Mouse (Mus musculus): ENCODE measurements around the gene Xxylt1. TPM values are rescaled to one million over a fixed set of nuclear protein-coding genes. Genes with fewer than 3 reads are reported as not detected.

Xxylt1 gene
- polyA plus RNA-seq, 1 experiment = 22.4 TPM

DNA sequence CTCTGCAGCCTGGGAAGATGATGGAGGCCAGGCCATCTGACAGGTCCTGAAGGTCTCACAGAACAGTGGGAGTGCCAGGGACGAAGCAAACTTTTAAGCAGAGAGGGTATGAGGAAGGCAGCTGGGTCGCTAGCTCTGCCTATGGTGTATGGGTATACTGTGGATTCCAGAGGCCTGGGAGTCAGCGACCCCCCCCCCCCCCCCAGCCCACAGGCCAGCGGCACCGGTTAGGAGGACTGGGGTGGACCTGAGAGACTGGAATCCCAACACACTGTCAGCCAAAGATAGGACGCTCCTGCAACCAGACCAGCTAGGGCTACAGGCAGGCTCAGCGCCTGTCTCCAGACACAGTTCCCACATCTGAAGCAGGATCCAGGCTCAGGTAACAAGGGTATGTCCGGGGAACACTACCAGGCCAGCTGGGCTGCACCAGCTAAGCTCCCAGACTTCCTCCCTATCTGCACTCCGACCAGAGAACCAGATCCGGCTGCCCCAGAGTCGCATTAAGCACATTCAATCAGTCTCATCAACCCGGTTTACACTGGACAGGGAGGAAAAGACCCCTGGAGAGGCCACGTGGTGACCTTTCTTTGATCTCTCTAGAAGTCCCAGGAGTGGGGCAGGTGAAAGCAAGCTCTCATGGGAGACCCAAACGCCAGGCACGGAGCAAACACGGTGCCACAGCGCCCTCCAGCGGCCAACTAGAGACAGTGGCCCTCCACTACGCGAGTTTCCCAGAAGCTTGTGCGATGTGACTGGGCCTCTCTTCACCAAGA, 10.7 kb downstream of the Xxylt1 start:
- WGBS = 20% methylated on average over 21 of the region's 21 CpGs

DNA sequence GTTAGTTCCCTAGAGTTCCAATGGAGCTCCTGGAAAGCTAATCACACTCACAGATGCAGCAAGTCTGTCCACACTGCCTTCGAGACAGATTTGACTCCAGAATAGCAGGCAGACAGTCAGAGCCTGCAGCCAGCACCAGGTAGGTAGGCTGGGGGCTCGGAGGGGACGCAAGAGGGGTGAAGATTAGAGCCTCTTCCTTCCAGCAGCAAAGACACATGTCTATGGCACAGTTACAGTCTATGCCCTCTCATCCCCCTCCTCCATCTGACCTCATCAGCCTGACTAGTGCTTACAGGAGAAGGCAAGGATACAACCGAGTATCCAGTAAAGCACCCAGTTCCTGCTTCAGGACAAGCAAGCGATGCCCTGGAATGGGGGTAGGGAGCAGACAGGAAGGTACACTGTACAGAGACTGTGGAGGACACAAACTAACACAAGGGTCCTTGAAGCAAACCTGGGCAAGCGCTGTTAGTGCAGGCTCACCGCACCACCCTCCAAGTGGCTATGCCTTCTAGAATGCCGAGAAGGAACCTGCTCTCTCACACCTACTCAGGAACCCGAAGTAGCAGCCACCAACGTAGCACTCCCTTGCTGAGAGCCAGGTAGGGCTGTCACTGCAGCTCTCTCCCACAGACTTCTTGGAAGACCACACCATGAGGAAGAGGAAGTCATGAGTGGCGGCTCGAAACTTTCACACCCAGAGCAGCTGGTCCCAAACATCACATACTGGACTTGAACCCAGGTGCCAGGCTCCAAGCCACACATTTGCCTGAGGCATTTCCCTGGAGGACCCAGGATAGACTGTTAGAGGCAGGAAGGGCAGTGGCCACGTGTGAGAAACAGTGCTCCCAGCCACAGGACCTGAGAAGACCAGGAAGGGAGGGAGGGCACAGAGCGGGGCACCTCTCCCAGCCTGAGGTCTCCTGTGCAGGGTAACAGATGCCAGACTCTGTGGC, 11.7 kb downstream of the Xxylt1 start:
- Histone ChIP-seq H3K4me1 (ENCODE audit: control insufficient read depth, insufficient read depth, low read length) (peaks cover 20% of the 10 kb centered on the region), H3K27ac (ENCODE audit: insufficient read depth, low read length) (no peak overlapping the region), H3K27me3 (ENCODE audit: control insufficient read depth, insufficient read depth, low read length) (no peaks in the 10 kb centered on the region), H3K4me3 (replicated peaks; ENCODE audit: insufficient read depth, low read depth, low read length) (no peak overlapping the region)
- DNase-seq = no peak
- 86% methylated on average over 14 of the region's 14 CpGs for WGBS
- TF ChIP-seq POLR2A (IDR thresholded peaks at IDR 0.05; ENCODE audit: borderline replicate concordance, insufficient read depth, low read length) (no peak), CTCF (IDR thresholded peaks at IDR 0.05; ENCODE audit: borderline replicate concordance, insufficient read depth, low read depth, low read length) (no peak)

More for the DNA sequence above, 10.7 kb downstream of the Xxylt1 start:
- TF ChIP-seq CTCF (IDR thresholded peaks at IDR 0.05; ENCODE audit: borderline replicate concordance, insufficient read depth, low read depth, low read length) = peak; percentile 99
- TF ChIP-seq POLR2A (IDR thresholded peaks at IDR 0.05; ENCODE audit: borderline replicate concordance, insufficient read depth, low read length) = no peak
- Histone ChIP-seq H3K27ac (ENCODE audit: insufficient read depth, low read length) (no peak overlapping the region), H3K4me1 (ENCODE audit: control insufficient read depth, insufficient read depth, low read length) (peaks cover 20% of the 10 kb centered on the region), H3K4me3 (replicated peaks; ENCODE audit: insufficient read depth, low read depth, low read length) (peak overlapping the region; percentile 3), H3K27me3 (ENCODE audit: control insufficient read depth, insufficient read depth, low read length) (no peaks in the 10 kb centered on the region)
- peak; percentile 81 to 87 for DNase-seq

DNA sequence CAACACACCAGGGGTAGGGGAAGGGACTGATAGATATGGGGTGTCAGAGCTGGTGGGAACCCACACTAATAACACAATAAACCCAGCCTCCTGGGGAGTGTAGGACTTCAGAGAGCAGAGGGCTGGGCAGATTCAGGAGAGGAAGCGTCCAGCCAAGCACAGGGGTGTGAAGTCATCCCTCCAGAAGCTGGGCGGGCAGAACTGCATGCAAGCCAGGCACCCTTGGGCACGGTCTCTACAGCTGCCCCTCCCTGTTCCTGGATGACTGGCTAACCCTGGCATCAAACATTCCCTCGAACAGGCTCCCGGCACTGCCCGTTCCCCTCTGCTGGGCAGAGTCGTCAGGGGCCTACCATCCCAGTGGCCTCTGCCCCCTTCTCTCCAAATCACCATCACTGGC, 13.0 kb downstream of the Xxylt1 start:
- H3K4me1 ChIP-seq (ENCODE audit: control insufficient read depth, insufficient read depth, low read length) = peaks cover 24% of the 10 kb centered on the region
- no peak for TF ChIP-seq CTCF (IDR thresholded peaks at IDR 0.05; ENCODE audit: borderline replicate concordance, insufficient read depth, low read depth, low read length)
- no peak for TF ChIP-seq POLR2A (IDR thresholded peaks at IDR 0.05; ENCODE audit: borderline replicate concordance, insufficient read depth, low read length)
- no peak overlapping the region for H3K27ac ChIP-seq (ENCODE audit: insufficient read depth, low read length)
- no peak overlapping the region for H3K4me3 ChIP-seq (replicated peaks; ENCODE audit: insufficient read depth, low read depth, low read length)
- H3K27me3 ChIP-seq (ENCODE audit: control insufficient read depth, insufficient read depth, low read length) = no peaks in the 10 kb centered on the region
- no peak for DNase-seq
- WGBS = 60% methylated on average over 7 of the region's 7 CpGs

DNA sequence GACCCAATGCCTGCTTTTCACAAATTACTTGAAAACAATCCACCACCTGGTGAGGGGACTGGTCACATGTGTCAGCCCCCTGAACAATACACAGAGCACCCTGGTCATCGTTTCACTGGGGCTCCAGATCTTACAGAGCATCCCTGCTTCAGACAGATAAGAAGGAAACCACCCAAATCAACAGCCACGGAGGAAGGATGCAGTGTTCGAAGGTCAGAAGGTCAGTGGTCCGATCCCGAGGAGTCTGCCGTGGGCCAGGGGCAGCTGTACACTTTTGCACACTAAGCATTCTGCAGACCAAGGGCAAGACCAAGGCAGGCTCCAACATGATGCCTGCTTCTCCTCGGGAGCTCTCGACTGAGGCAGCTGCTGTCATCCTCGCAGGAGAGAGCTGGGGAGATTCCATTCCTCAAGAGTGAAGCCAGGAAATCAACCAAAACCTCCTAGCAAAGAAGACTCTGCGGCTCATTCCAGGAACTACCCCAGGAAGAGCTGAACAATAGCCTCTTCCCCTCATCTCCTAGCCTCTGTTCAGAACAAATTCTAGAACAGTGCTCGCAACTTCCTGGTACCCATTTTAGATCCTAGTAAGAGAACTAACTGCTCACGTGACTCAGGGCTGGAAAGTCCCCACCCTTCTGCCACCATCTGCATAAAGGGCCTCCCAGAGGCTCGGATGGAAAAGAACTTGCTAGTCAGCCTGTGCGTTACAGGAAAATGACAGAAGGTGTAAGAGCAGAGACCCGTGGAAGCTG, 14.7 kb downstream of the Xxylt1 start:
- no peak overlapping the region for H3K27ac ChIP-seq (ENCODE audit: insufficient read depth, low read length)

DNA sequence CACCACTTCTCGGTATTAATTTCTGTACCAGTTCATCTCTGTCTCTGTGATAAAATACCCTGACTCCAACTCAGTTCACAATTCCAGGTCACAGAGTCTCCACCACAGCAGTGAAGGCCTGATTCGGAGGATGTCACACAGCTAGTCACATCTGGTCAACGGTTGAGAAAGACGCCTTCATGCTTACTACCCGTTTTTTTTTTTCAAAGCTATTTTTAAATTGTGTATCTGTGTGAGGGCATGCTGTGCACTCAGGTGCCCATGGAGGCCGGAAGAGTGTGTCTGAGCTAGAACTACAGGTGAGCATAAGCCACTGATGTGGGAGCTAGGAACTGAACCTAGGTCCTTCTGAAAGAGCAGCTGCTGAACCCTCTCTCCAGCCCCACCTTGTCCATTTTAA, 16.4 kb downstream of the Xxylt1 start:
- no peak overlapping the region for H3K27ac ChIP-seq (ENCODE audit: insufficient read depth, low read length)
- TF ChIP-seq CTCF (IDR thresholded peaks at IDR 0.05; ENCODE audit: borderline replicate concordance, insufficient read depth, low read depth, low read length) (no peak), POLR2A (IDR thresholded peaks at IDR 0.05; ENCODE audit: borderline replicate concordance, insufficient read depth, low read length) (no peak)
- H3K4me3 ChIP-seq (replicated peaks; ENCODE audit: insufficient read depth, low read depth, low read length) = no peak overlapping the region
- no peak for DNase-seq
- 94% methylated on average over 6 of the region's 6 CpGs for WGBS
- H3K4me1 ChIP-seq (ENCODE audit: control insufficient read depth, insufficient read depth, low read length) = peaks cover 33% of the 10 kb centered on the region
- H3K27me3 ChIP-seq (ENCODE audit: control insufficient read depth, insufficient read depth, low read length) = no peaks in the 10 kb centered on the region

More for the DNA sequence above, 14.7 kb downstream of the Xxylt1 start:
- Histone ChIP-seq H3K4me3 (replicated peaks; ENCODE audit: insufficient read depth, low read depth, low read length) (no peak overlapping the region), H3K4me1 (ENCODE audit: control insufficient read depth, insufficient read depth, low read length) (peaks cover 35% of the 10 kb centered on the region), H3K27me3 (ENCODE audit: control insufficient read depth, insufficient read depth, low read length) (no peaks in the 10 kb centered on the region)
- TF ChIP-seq CTCF (IDR thresholded peaks at IDR 0.05; ENCODE audit: borderline replicate concordance, insufficient read depth, low read depth, low read length) = no peak
- no peak for DNase-seq
- WGBS = 49% methylated on average over 15 of the region's 15 CpGs

DNA sequence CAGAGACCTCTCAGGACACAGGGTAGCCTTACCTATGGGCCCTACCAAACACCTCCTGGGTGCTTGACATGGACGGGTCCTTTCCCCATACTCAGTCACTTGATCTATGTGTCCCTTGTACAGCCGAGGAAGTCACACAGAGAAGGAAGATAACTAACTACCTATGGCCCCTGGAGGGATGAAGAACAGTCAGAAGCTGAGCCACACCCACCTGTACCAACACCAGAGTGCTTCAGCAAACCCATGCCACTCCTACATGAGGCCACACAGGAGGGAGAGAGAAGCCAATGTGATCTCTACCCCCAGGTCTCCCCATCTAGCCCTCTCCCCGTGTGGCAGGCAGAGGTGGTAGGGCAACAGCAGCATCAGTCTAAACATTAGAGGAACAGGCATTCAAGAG, 18.3 kb downstream of the Xxylt1 start:
- no peak for TF ChIP-seq POLR2A (IDR thresholded peaks at IDR 0.05; ENCODE audit: borderline replicate concordance, insufficient read depth, low read length)
- H3K4me3 ChIP-seq (replicated peaks; ENCODE audit: insufficient read depth, low read depth, low read length) = no peak overlapping the region
- WGBS = 81% methylated on average over 3 of the region's 3 CpGs
- no peaks in the 10 kb centered on the region for H3K27me3 ChIP-seq (ENCODE audit: control insufficient read depth, insufficient read depth, low read length)
- no peak overlapping the region for H3K27ac ChIP-seq (ENCODE audit: insufficient read depth, low read length)
- H3K4me1 ChIP-seq (ENCODE audit: control insufficient read depth, insufficient read depth, low read length) = peaks cover 39% of the 10 kb centered on the region
- no peak for DNase-seq

DNA sequence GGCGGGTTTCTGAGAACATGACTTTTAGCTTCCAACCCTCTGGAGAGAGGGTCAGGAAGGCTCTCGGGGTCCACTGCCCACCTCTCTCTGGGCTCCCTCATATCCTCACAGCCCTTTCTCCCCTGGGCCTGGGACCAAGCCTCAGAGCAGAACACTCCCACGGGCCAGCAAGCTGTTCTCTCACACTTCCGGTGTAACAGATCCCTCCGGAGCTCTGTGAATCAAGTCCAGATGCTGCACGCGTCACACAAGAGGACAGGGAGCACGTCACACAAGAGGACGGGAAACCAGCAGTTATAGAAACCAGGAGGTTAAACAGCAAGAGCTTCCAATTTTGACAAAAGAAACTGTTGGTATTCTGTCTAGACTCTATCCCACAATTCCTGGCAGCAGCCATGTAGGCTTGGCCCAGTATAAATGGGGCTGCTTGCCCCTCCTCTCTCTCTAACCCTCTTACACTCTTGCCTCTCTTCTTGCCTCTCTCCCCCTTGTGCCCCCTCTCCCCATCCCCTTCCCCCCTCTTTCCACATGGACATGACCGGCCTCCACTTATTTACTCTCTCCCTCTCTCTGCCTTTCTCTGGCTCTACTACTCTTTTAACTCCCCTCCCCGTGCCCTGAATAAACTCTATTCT, 19.9 kb downstream of the Xxylt1 start:
- Histone ChIP-seq H3K27ac (ENCODE audit: insufficient read depth, low read length) (no peak overlapping the region), H3K4me1 (ENCODE audit: control insufficient read depth, insufficient read depth, low read length) (peaks cover 31% of the 10 kb centered on the region), H3K4me3 (replicated peaks; ENCODE audit: insufficient read depth, low read depth, low read length) (no peak overlapping the region), H3K27me3 (ENCODE audit: control insufficient read depth, insufficient read depth, low read length) (no peaks in the 10 kb centered on the region)
- TF ChIP-seq POLR2A (IDR thresholded peaks at IDR 0.05; ENCODE audit: borderline replicate concordance, insufficient read depth, low read length) (no peak), CTCF (IDR thresholded peaks at IDR 0.05; ENCODE audit: borderline replicate concordance, insufficient read depth, low read depth, low read length) (no peak)
- WGBS = 71% methylated on average over 11 of the region's 11 CpGs
- DNase-seq = no peak
